Mouse (Mus musculus) E14TG2a.4 (cell line): ENCODE data around the gene Tial1.

ENCODE experiments used
- CTCF ChIP-seq: conservative IDR thresholded peaks from 2 replicates; pipeline ENCODE4 v1.5.1; 2014; ENCODE audit warnings: low read length
- NANOG ChIP-seq: IDR thresholded peaks from 2 replicates; pipeline ENCODE4 v1.6.1; 2014; ENCODE audit warnings: borderline replicate concordance, low read length, mixed read lengths
- POU5F1 ChIP-seq: IDR thresholded peaks from 2 replicates; pipeline ENCODE4 v1.6.1; 2014; ENCODE audit warnings: low read length, borderline replicate concordance

- TF ChIP-seq CTCF (no peak), NANOG (no peak), POU5F1 (no peak)
Measured at GRCm38 (mm10) chr7:128417226-128417929, 44.1 kb downstream of the Tial1 start.
